Mouse (Mus musculus): ENCODE results near the gene Wdr89.

Gene Wdr89

DNA sequence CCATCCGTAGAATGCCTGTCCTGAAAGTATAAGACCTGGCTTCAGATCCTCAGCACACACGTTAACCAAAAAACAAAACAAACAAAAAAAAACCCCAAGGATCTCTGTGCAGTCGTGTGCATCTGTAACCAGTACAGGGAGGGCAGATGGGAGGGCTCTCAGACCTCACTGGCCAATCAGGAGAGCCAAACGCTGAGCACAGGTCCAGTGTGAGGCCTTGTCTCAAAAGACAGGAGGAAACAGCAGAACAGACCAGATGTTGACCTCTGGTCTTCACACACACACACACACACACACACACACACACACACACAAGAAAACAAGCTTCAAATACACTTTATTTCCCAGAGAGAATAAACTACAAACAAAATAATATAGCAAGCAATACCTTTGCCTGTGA lies 69.8 kb downstream of the Wdr89 start:
- DNase-seq, result no peak

GRCm38 (mm10) chr12:75598988-75599387 lies 70.3 kb downstream of the Wdr89 start:
- no peak for DNase-seq

DNA sequence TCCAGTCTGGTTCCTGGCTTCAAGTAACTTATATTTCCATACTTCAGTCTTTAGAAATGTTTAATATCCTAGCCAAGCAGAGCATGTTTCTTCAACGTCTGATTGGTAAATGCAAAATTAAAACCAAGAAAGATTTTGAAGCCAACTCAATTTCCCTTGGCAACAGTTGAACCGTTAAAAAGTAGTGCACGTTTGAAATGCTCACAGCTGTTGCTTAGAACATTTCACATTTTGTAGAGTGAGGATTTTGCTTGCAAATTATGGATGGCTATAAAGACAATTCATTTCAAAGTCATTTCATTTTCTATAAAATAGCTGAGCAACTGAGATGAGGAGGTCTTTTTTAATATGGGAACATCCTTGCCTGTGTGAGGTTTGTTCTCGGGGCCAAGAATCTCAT lies 71.6 kb downstream of the Wdr89 start:
- DNase-seq, result no peak

GRCm38 (mm10) chr12:75596154-75597002 lies 73.0 kb downstream of the Wdr89 start, which contains the start of gene Ppp2r5e:
Gene Ppp2r5e, minus strand, starts transcription at chr12:75596245.
- peak; percentile 98 to 100 for DNase-seq

DNA sequence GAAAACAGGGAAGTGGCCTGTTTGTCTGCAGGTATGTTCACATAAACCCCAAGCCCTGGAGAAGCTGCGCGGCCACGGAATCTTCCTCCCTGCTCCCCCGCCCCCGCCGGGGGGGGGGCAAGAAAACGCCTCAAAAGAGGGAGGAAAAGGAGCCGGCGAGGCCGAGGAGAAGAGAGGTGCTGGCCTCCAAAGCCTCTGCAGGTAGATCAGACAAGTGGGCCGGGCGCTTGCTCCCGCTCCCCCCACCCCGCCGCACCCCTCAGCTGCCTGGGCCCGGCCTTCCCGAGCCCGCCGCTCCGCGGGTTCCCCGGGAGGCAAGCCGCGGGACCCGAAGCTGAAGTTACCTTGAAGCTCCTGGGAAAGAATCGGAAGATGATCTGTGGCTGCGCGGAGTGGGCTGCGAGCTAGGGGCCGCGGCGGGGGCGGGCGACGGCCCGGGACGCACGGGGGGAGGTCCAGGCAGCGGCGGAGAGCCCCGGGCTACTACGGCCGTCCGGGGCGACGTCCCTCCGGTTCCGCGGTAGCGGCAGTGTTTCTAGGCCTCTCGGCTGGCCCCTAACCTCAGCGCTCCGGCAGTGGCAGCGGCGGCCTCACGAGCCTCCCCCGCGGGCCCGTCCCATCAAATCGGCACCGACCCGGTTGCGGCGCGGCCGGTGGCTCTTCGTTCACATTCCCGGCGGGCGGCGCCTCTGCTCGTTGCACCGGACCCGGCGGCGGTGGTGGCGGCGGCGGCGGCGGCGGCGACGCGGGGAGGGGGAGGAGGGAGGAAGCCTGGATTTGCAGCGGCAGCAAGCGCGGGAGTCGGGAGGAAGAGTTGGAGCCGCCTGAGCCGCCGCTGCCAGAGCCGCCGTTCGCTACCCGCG lies 73.8 kb downstream of the Wdr89 start:
- peak in 1 of 2 experiments; percentile 45 for DNase-seq

DNA sequence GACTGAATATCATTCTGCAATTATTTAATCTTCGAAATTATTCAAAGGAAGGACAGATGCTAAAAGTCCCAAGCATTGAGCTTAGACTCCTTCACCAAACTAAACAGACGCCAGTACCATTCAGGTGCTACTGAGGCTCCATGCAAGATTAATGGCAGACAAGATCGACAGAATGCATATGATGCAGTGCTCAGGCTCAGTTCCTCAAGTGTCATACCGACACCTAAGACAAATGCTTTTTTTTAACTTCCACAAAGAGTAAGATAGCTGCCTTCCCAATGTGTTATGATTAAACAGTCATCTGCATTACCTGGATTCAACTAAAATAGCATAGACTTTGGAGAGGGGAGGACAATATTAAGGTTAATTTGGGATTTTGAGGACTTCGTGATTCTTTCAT lies 74.9 kb downstream of the Wdr89 start:
- no peak for DNase-seq

DNA sequence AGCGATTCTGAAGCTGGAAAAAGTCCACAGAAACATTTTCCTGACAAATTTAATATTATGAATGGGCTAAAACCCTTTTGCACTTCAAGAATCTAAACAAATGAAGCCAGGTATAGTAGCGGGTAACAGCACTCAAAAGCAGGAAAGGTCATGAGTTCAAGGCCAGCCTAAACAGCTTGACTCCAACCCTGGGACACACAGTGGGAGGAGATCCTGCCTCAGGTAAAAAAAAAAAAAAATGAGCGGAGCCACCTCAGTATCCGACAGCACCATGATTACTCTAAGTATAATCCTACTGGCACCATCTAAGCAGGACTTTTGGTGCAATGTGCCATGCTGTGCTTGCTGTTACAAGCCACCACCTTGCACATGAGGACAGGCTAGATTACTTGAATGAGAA lies 75.5 kb downstream of the Wdr89 start:
- DNase-seq, result no peak

DNA sequence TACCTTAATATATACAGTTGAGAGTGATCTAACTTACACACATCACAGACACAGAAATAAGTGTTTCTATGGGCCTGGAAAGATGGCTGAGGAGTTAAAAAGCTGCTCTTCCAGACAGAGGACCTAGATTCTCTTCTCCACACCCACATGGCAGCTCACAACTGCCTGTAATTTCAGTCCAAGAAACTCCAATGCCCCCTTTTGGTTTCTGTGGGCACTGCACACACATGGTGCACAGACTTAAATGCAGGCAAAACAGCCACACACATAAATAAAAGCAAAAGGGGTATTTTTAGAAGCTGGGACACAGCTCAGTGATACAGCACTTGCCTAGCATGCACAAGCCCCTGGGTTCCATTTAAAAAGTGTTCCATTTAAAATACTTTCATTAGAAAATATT lies 81.8 kb downstream of the Wdr89 start:
- DNase-seq, result no peak

DNA sequence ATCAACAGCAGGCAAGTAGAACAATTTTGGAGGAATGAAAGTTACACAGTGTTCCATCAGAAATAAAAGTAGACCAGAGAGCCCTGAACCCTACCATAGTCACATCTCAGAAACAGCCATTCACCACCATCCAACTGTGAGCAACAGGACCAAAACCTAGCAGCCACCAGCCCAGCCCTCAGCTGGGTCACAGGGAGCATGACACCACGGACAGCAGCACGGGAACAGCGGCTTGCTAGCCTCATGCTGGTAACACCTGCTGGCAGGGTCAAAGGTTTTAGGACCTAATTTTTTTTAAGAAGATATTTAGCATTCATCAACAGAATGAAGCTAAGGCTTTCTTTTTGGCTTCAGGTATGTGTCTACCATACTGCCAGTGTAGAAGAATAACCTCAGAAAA lies 85.6 kb downstream of the Wdr89 start:
- no peak for DNase-seq

Measured in cerebellum, adult 18-20 months (tissue).